Mouse (Mus musculus) brain, embryonic 14.5 days (tissue): Measurements from ENCODE around the gene Lyl1.

Experiments used
- CTCF ChIP-seq: fragments of 200-500 bp; IDR thresholded peaks from 2 replicates; pipeline ENCODE4 v1.5.1; 2012; ENCODE audit warnings: inconsistent platforms, mild to moderate bottlenecking, moderate library complexity, borderline replicate concordance; ENCODE audit not compliant: insufficient read depth, insufficient read length; ENCODE audit errors: extremely low read depth
- POLR2A ChIP-seq: fragments of 200-500 bp; IDR thresholded peaks from 2 replicates; pipeline ENCODE4 v1.6.1; 2012; ENCODE audit warnings: mild to moderate bottlenecking, inconsistent platforms, borderline replicate concordance; ENCODE audit not compliant: poor library complexity, insufficient read depth, insufficient read length, severe bottlenecking; ENCODE audit errors: extremely low read depth

DNA sequence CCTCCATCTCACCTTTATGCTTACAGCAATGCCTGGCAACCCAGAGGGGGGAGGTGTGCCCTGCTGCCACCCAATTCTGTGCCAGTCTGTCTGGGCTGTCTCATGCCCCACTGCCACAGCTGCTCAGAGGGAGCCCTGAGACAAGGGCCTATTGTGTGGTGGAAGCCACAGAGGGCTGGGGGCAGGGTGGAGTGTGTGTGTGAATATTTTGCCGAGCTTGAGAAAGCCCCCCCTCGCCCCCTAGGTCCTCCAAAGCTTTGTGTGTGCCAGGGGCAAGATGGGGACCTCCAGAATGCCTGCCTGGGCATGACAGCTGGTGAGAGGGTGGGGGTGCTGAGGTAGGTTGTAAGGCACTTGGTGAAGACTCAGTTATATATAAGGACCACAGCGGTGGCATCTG, 27.2 kb downstream of the Lyl1 start:
- TF ChIP-seq CTCF (no peak), POLR2A (no peak)
